8 mouse cellular contexts compared by ENCODE assay signal in genomic region chr3:107094028-107094427, GRCm38 (mm10). TPM values are rescaled to one million over a fixed set of nuclear protein-coding genes. Genes with fewer than 3 reads are reported as not detected.
DNase-seq lines count a peak whose midpoint lies in the region; ATAC-seq lines count a peak whose summit lies in the region.

No protein-coding gene starts in this region.

- peak; percentile 23 to 78 for DNase-seq in adrenal gland, adult (ENCODE audit: inconsistent age in 2 of 2, low spot score in 1 of 2)
- DNase-seq in adrenal gland, postnatal 4 days (ENCODE audit: low spot score in 2 of 2): no peak
- DNase-seq in urinary bladder, postnatal 14 days (ENCODE audit: low spot score): peak; percentile 22
- no peak for DNase-seq in urinary bladder, postnatal 4 days (ENCODE audit: low spot score in 2 of 2)
- peak; percentile 44 for DNase-seq in embryo, embryonic 11 days
- DNase-seq in lung, postnatal 10 days: peak; percentile 63
- DNase-seq in right cerebral cortex, postnatal 10 days (ENCODE audit: low spot score in 2 of 2): peak; percentile 63 to 72

- no peaks in the 10 kb centered on the region for H3K9me3 ChIP-seq in hindbrain, embryonic 16.5 days (ENCODE audit: control insufficient read depth, low read length)

- H3K4me2 ChIP-seq in hindbrain, embryonic 16.5 days (ENCODE audit: low read length): no peak overlapping the region

- no peak overlapping the region for H3K4me3 ChIP-seq in hindbrain, embryonic 16.5 days (ENCODE audit: low read length)

- 7% methylated on average over 4 of the region's 4 CpGs for WGBS in hindbrain, embryonic 16.5 days

- no peak overlapping the region for H3K9ac ChIP-seq in hindbrain, embryonic 16.5 days (ENCODE audit: low read depth, low read length)

- H3K36me3 ChIP-seq in hindbrain, embryonic 16.5 days (ENCODE audit: control insufficient read depth, insufficient read depth, low read length): no peaks in the 10 kb centered on the region

- no peaks in the 10 kb centered on the region for H3K27me3 ChIP-seq in hindbrain, embryonic 16.5 days (replicated peaks; ENCODE audit: control insufficient read depth, insufficient read depth, low read length)

- peak; percentile 73 for ATAC-seq in hindbrain, embryonic 16.5 days

- H3K4me1 ChIP-seq in hindbrain, embryonic 16.5 days (ENCODE audit: control insufficient read depth, insufficient read depth, low read depth, low read length): no peaks in the 10 kb centered on the region

- H3K27ac ChIP-seq in hindbrain, embryonic 16.5 days (ENCODE audit: low read depth, low read length): no peak overlapping the region

RNA-seq across cellular contexts. Expression of gene Kcna2, which starts 6.9 kb away (rescaled TPM):
- 1 to 10 TPM; 3.1 to 4.0 TPM for total RNA-seq in adrenal gland, postnatal 4 days (2021)
- 1.9 and 2.6 TPM in 2 replicates for polyA plus RNA-seq in hindbrain, embryonic 16.5 days (2015; fragmentation: Nextera tagmentation; extraction: Ambion mirVana)

RNA-seq across cellular contexts. Expression of gene Kcna3, which starts 58.1 kb away (rescaled TPM):
- total RNA-seq in adrenal gland, postnatal 4 days (2021): 1 to 10 TPM; 1.0 to 1.8 TPM
- 10.3 and 11.3 TPM in 2 replicates for polyA plus RNA-seq in hindbrain, embryonic 16.5 days (2015; fragmentation: Nextera tagmentation; extraction: Ambion mirVana)

Comparison
In these comparisons a context has a peak if more than half of its experiments do, and no peak if none do; other contexts are left out.
1. DNase-seq: peak in adrenal gland, adult (2 of 2), urinary bladder, postnatal 14 days (single experiment), embryo, embryonic 11 days (single experiment), lung, postnatal 10 days (single experiment) and right cerebral cortex, postnatal 10 days (2 of 2); none in adrenal gland, postnatal 4 days (0 of 2) and urinary bladder, postnatal 4 days (0 of 2).